Mouse (Mus musculus) kidney, embryonic 15.5 days (tissue): ENCODE measurements around the gene Rasgef1b. TPM values are rescaled to one million over a fixed set of nuclear protein-coding genes. Genes with fewer than 3 reads are reported as not detected.

Experiments
- ATAC-seq: fragments of 200-750 bp; cut with Nextera tagmentation; replicated peaks from 2 replicates; pipeline ENCODE4 v1.8.0; 2017; ENCODE audit warnings: moderate TSS enrichment; ENCODE audit not compliant: low FRiP score
- H3K27ac ChIP-seq: fragments of 300-500 bp; sonication (generic); 2 replicates; pipeline ENCODE4 v1.5.1; 2015; ENCODE audit warnings: mild to moderate bottlenecking, inconsistent platforms
- H3K27me3 ChIP-seq: fragments of 300-500 bp; sonication (generic); 2 replicates; pipeline ENCODE4 v1.6.1; 2015; ENCODE audit warnings: inconsistent platforms
- H3K36me3 ChIP-seq: fragments of 300-500 bp; sonication (generic); 2 replicates; pipeline ENCODE4 v1.6.1; 2015; ENCODE audit warnings: inconsistent platforms
- H3K4me1 ChIP-seq: fragments of 300-500 bp; sonication (generic); 2 replicates; pipeline ENCODE4 v1.6.1; 2015; ENCODE audit warnings: inconsistent platforms
- H3K4me2 ChIP-seq: fragments of 300-500 bp; sonication (generic); 2 replicates; pipeline ENCODE4 v1.6.1; 2015; ENCODE audit warnings: moderate library complexity, mild to moderate bottlenecking, inconsistent platforms
- H3K4me3 ChIP-seq: fragments of 300-500 bp; sonication (generic); replicated peaks from 2 replicates; pipeline ENCODE4 v1.5.1; 2015; ENCODE audit warnings: mild to moderate bottlenecking, inconsistent platforms
- H3K9ac ChIP-seq: fragments of 300-500 bp; sonication (generic); 2 replicates; pipeline ENCODE4 v1.6.1; 2015; ENCODE audit warnings: mild to moderate bottlenecking, inconsistent platforms
- H3K9me3 ChIP-seq: fragments of 300-500 bp; sonication (generic); replicated peaks from 2 replicates; pipeline ENCODE4 v1.6.1; 2016; ENCODE audit warnings: inconsistent platforms
- WGBS: fragments of 180-500 bp; shearing (Covaris S2); methylation state at CpG from one replicate; pipeline ENCODE4 v1.1.7; 2015; ENCODE audit warnings: mixed read lengths; 5-methylcytosine and 5-hydroxymethylcytosine counted together
- polyA plus RNA-seq: library from polyadenylated mRNA; unstranded; fragments of >200 nt; fragmentation: Nextera tagmentation; extraction: Ambion mirVana; gene quantifications from 2 replicates; pipeline ENCODE4 v1.2.1, GENCODE M21; 2015

Gene Rasgef1b
- polyA plus RNA-seq, 1 experiment from 2014 or later: 7.0 TPM

- Histone ChIP-seq H3K9ac (no peak overlapping the region), H3K36me3 (no peaks in the 10 kb centered on the region), H3K4me3 (no peak overlapping the region), H3K4me2 (no peak overlapping the region), H3K27ac (no peak overlapping the region), H3K27me3 (no peaks in the 10 kb centered on the region), H3K9me3 (no peaks in the 10 kb centered on the region), H3K4me1 (peaks cover 7% of the 10 kb centered on the region; the same call in 1 of the 2 replicates)
- ATAC-seq: no peak
- 70% methylated on average over 4 of the region's 4 CpGs for whole genome bisulfite sequencing
Measured at GRCm38 (mm10) chr5:99521411-99521810, 207.5 kb downstream of the Rasgef1b start.

DNA sequence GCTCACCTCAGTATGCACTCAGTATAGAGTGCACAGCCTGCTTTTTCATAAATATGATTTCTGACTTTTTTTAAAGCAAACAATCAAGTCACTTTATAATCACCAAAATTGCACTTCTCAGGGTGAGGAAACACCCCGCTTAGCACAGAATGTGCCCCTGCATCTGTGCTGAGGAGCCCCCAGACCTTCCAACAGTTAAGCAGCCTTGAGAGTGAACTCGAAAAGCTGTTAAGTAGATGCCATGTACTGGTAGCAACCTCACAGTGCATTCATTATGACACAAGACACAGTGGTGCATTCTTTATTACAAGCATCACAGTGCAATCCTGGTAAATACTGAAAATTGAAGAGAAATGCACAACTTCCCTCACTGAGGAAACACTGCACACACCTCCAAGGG is 209.3 kb downstream of the Rasgef1b start:
- H3K4me1 ChIP-seq: peaks cover 7% of the 10 kb centered on the region; the same call in 1 of the 2 replicates
- no peak overlapping the region for H3K4me2 ChIP-seq
- no peak overlapping the region for H3K27ac ChIP-seq
- H3K36me3 ChIP-seq: no peaks in the 10 kb centered on the region
- no peak for ATAC-seq
- H3K4me3 ChIP-seq: no peak overlapping the region
- H3K9ac ChIP-seq: no peak overlapping the region
- H3K9me3 ChIP-seq: no peaks in the 10 kb centered on the region
- 84% methylated on average over 2 of the region's 2 CpGs for WGBS
- H3K27me3 ChIP-seq: no peaks in the 10 kb centered on the region

- WGBS: 75% methylated on average over 4 of the region's 4 CpGs
- H3K27me3 ChIP-seq: no peaks in the 10 kb centered on the region
- H3K36me3 ChIP-seq: no peaks in the 10 kb centered on the region
- ATAC-seq: no peak
- no peak overlapping the region for H3K9ac ChIP-seq
- no peak overlapping the region for H3K27ac ChIP-seq
- H3K4me3 ChIP-seq: no peak overlapping the region
- H3K4me1 ChIP-seq: peaks cover 7% of the 10 kb centered on the region; the same call in 1 of the 2 replicates
- no peak overlapping the region for H3K4me2 ChIP-seq
- no peaks in the 10 kb centered on the region for H3K9me3 ChIP-seq
Measured at GRCm38 (mm10) chr5:99519023-99519422, 209.8 kb downstream of the Rasgef1b start.

DNA sequence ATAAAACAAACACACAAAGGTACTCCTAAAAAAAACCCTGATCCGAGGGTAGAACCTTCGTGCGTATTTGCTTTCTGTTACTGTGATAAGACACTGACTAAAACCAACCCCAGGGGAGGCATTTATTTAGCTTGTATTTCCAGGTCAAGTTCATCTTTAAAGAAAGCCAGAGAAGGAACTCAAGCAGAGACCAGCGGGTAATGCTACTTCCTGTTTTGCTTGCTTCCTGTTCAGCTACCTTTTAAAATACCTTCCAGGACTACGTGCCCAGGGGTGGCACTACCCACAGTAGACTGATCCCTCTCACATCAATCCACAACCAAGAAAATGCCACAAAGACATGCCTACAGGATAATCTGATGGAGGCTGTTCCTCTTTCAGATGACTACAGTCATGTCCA is 212.7 kb downstream of the Rasgef1b start:
- Histone ChIP-seq H3K36me3 (no peaks in the 10 kb centered on the region), H3K27me3 (no peaks in the 10 kb centered on the region), H3K9me3 (no peaks in the 10 kb centered on the region), H3K4me1 (no peaks in the 10 kb centered on the region), H3K4me3 (no peak overlapping the region), H3K27ac (no peak overlapping the region), H3K4me2 (no peak overlapping the region), H3K9ac (no peak overlapping the region)
- 71% methylated on average over 5 of the region's 5 CpGs for whole genome bisulfite sequencing
- no peak for ATAC-seq

GRCm38 (mm10) chr5:99515764-99516163 is 213.1 kb downstream of the Rasgef1b start:
- no peak overlapping the region for H3K27ac ChIP-seq
- no peaks in the 10 kb centered on the region for H3K27me3 ChIP-seq
- no peaks in the 10 kb centered on the region for H3K4me1 ChIP-seq
- H3K36me3 ChIP-seq: no peaks in the 10 kb centered on the region
- no peak overlapping the region for H3K9ac ChIP-seq
- WGBS: 58% methylated on average over 4 of the region's 4 CpGs
- no peak for ATAC-seq
- H3K4me2 ChIP-seq: no peak overlapping the region
- no peaks in the 10 kb centered on the region for H3K9me3 ChIP-seq
- no peak overlapping the region for H3K4me3 ChIP-seq

DNA sequence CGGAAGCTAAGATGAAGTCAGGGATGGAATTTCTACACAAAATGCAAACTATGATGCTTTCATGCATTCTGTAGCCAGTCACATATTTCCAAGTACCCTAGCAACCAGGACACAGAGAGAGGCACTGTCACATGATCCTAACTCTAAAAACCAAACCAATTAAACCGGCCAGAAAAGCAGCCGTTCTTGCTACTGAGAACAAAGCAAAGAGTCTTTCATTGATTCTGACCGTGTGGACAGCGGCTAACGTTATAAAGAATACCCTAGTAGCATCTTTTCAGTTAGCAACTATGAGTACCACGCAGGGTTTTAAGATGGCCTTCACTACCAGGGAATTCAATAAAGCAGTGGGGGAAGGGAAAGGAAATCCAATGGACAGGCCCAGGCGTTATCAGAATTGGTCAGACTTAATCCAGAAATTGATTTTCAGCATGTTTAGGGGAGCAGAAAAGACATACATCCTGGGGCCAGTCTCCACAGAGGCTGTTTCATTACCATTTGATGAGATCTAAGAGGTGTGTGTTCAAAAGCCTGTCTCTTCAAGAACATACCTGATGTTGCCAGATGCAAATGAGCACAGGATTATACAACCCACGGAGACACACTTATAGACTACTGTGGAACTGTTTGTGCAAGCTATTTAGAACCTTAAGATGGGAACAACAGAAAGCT is 215.5 kb downstream of the Rasgef1b start:
- Histone ChIP-seq H3K4me2 (no peak overlapping the region), H3K27me3 (no peaks in the 10 kb centered on the region), H3K27ac (no peak overlapping the region), H3K36me3 (no peaks in the 10 kb centered on the region), H3K4me1 (no peaks in the 10 kb centered on the region), H3K9ac (no peak overlapping the region), H3K4me3 (no peak overlapping the region), H3K9me3 (no peaks in the 10 kb centered on the region)
- 76% methylated on average over 9 of the region's 9 CpGs for WGBS
- no peak for ATAC-seq

- H3K4me1 ChIP-seq: no peaks in the 10 kb centered on the region
- H3K27ac ChIP-seq: no peak overlapping the region
- 63% methylated on average over 11 of the region's 11 CpGs for whole genome bisulfite sequencing
- H3K4me2 ChIP-seq: no peak overlapping the region
- no peaks in the 10 kb centered on the region for H3K36me3 ChIP-seq
- no peaks in the 10 kb centered on the region for H3K27me3 ChIP-seq
- no peak overlapping the region for H3K9ac ChIP-seq
- no peaks in the 10 kb centered on the region for H3K9me3 ChIP-seq
- no peak overlapping the region for H3K4me3 ChIP-seq
- ATAC-seq: no peak
Measured at GRCm38 (mm10) chr5:99511081-99511480, 217.8 kb downstream of the Rasgef1b start.

- WGBS: 90% methylated on average over 7 of the region's 7 CpGs
Measured at GRCm38 (mm10) chr5:99506109-99506508, 222.8 kb downstream of the Rasgef1b start.

GRCm38 (mm10) chr5:99504349-99504830 is 224.5 kb downstream of the Rasgef1b start:
- no peak overlapping the region for H3K4me3 ChIP-seq
- no peaks in the 10 kb centered on the region for H3K9me3 ChIP-seq
- H3K36me3 ChIP-seq: no peaks in the 10 kb centered on the region
- H3K4me2 ChIP-seq: no peak overlapping the region
- no peak for ATAC-seq
- no peak overlapping the region for H3K9ac ChIP-seq
- H3K27ac ChIP-seq: no peak overlapping the region
- H3K27me3 ChIP-seq: no peaks in the 10 kb centered on the region
- H3K4me1 ChIP-seq: no peaks in the 10 kb centered on the region
- WGBS: 69% methylated on average over 9 of the region's 9 CpGs

More at GRCm38 (mm10) chr5:99506109-99506508, 222.8 kb downstream of the Rasgef1b start:
- H3K4me3 ChIP-seq: no peak overlapping the region
- no peak overlapping the region for H3K27ac ChIP-seq
- H3K4me1 ChIP-seq: no peaks in the 10 kb centered on the region
- H3K9ac ChIP-seq: no peak overlapping the region
- H3K27me3 ChIP-seq: no peaks in the 10 kb centered on the region
- H3K9me3 ChIP-seq: no peaks in the 10 kb centered on the region
- H3K36me3 ChIP-seq: no peaks in the 10 kb centered on the region
- ATAC-seq: no peak
- H3K4me2 ChIP-seq: no peak overlapping the region

DNA sequence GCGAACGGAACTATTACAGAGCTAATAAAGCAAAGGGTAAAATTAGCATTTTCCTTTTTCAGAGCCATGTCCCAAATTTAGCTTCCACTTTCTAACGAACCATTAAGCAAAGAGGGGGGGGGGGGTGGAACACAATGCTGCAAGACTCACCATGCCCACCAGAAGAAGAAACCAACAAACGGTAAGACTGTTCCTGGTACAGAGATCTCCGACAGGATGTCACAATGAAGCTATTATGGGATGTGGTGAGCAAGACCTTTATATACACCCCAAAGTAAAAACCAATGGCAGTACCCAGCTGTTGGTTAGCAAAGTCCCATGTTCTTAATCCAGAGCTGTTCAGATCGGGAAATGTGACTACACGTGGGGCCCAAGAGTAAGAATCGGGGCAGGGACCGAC is 226.2 kb downstream of the Rasgef1b start:
- H3K9ac ChIP-seq: no peak overlapping the region
- H3K4me2 ChIP-seq: no peak overlapping the region
- H3K36me3 ChIP-seq: no peaks in the 10 kb centered on the region
- no peaks in the 10 kb centered on the region for H3K9me3 ChIP-seq
- H3K27me3 ChIP-seq: no peaks in the 10 kb centered on the region
- WGBS: 83% methylated on average over 9 of the region's 9 CpGs
- H3K4me3 ChIP-seq: no peak overlapping the region
- peaks cover 2% of the 10 kb centered on the region; the same call in 1 of the 2 replicates for H3K4me1 ChIP-seq
- H3K27ac ChIP-seq: no peak overlapping the region
- no peak for ATAC-seq

- Histone ChIP-seq H3K27ac (no peak overlapping the region), H3K9ac (no peak overlapping the region), H3K9me3 (no peaks in the 10 kb centered on the region)
Measured at GRCm38 (mm10) chr5:99499404-99500089, 229.3 kb downstream of the Rasgef1b start.

DNA sequence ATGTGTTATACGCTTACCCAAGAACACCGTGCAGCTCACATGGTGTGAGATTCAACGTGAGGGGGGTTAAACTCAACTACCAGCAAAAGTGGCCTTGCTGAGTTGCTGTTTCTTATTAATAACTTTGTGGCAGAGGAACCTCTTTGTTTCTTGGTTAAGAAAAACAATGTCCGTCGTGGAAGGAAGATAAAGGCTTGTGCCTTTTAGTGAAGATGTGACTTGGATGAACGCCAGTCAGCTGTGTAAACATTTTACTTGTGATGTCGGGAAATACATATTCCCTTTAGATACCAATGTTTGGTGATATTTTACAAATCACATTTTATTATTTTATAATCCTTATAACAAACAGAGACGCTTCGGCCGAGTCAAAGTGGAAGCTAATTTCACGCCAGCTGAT is 231.0 kb downstream of the Rasgef1b start:
- no peaks in the 10 kb centered on the region for H3K27me3 ChIP-seq
- no peak for ATAC-seq
- H3K4me1 ChIP-seq: peaks cover 41% of the 10 kb centered on the region
- 54% methylated on average over 11 of the region's 11 CpGs for WGBS
- no peaks in the 10 kb centered on the region for H3K36me3 ChIP-seq
- H3K4me3 ChIP-seq: no peak overlapping the region
- no peak overlapping the region for H3K4me2 ChIP-seq
- no peak overlapping the region for H3K27ac ChIP-seq
- H3K9me3 ChIP-seq: no peaks in the 10 kb centered on the region
- no peak overlapping the region for H3K9ac ChIP-seq

More at GRCm38 (mm10) chr5:99499404-99500089, 229.3 kb downstream of the Rasgef1b start:
- no peaks in the 10 kb centered on the region for H3K27me3 ChIP-seq
- no peak overlapping the region for H3K4me2 ChIP-seq
- H3K4me1 ChIP-seq: peaks cover 33% of the 10 kb centered on the region
- 76% methylated on average over 7 of the region's 7 CpGs for WGBS
- no peaks in the 10 kb centered on the region for H3K36me3 ChIP-seq
- no peak for ATAC-seq
- no peak overlapping the region for H3K4me3 ChIP-seq
